Mouse (Mus musculus) left cerebral cortex, postnatal 10 days (tissue): ENCODE results near the gene Ovol3. TPM values are rescaled to one million over a fixed set of nuclear protein-coding genes. Genes with fewer than 3 reads are reported as not detected.

Experiments
- total RNA-seq, 2 experiments: library from RNA; stranded (reverse); gene quantifications; 2 replicates each; pipeline ENCODE4 v1.2.3; 2021

Gene Ovol3
- total RNA-seq, 2 experiments from 2014 or later = not detected

Other genes starting within 250 kb of the Ovol3 start
- 1 to 10 TPM; 6.3 to 7.4 TPM for gene Zfp14, start 184.3 kb downstream of the Ovol3 start, total RNA-seq
- 1 to 10 TPM; 4.6 to 4.7 TPM for gene Zfp82, start 162.8 kb downstream of the Ovol3 start, total RNA-seq
- gene Gm26920, start 145.3 kb downstream of the Ovol3 start, total RNA-seq = under 1 TPM in 1 of 2 experiments, not detected in 1; 0.73 TPM
- gene Zfp566, start 145.2 kb downstream of the Ovol3 start, total RNA-seq = 1 to 10 TPM; 5.5 to 8.3 TPM
- gene Zfp260, start 140.9 kb downstream of the Ovol3 start, total RNA-seq = 10 to 100 TPM; 53.8 to 57.4 TPM
- 10 to 100 TPM; 30.6 to 34.5 TPM for gene Zfp382, start 113.8 kb downstream of the Ovol3 start, total RNA-seq
- gene Zfp146, start 66.0 kb downstream of the Ovol3 start, total RNA-seq = 10 to 100 TPM; 43.5 to 50.7 TPM
- 1 to 10 TPM; 3.6 to 4.1 TPM for gene Cox7a1, start 51.6 kb downstream of the Ovol3 start, total RNA-seq
- 100 to 1,000 TPM; 204 TPM for gene Capns1, start 36.9 kb downstream of the Ovol3 start, total RNA-seq
- gene Polr2i, start 3.8 kb downstream of the Ovol3 start, total RNA-seq = 10 to 100 TPM; 72.1 to 73.3 TPM
- 100 to 1,000 TPM; 176 to 206 TPM for gene Tbcb, start 3.5 kb downstream of the Ovol3 start, total RNA-seq
- gene Thap8, start 44.4 kb upstream of the Ovol3 start, total RNA-seq = under 1 TPM in 1 of 2 experiments, not detected in 1; 0.51 TPM
- gene Wdr62, start 44.7 kb upstream of the Ovol3 start, total RNA-seq = 1 to 10 TPM; 2.5 to 3.5 TPM
- 100 to 1,000 TPM; 495 to 497 TPM for gene Clip3, start 56.0 kb upstream of the Ovol3 start, total RNA-seq
- gene Alkbh6, start 73.0 kb upstream of the Ovol3 start, total RNA-seq = 10 to 100 TPM; 45.9 to 47.5 TPM
- 1 to 10 TPM; 5.4 to 7.5 TPM for gene Syne4, start 79.1 kb upstream of the Ovol3 start, total RNA-seq
- under 1 TPM; 0.45 to 0.67 TPM for gene E130208F15Rik, start 86.0 kb upstream of the Ovol3 start, total RNA-seq
- gene Sdhaf1, start 88.2 kb upstream of the Ovol3 start, total RNA-seq = 1 to 10 TPM; 7.8 to 8.2 TPM
- 10 to 100 TPM; 48.1 to 48.2 TPM for gene Lrfn3, start 127.0 kb upstream of the Ovol3 start, total RNA-seq
- 10 to 100 TPM; 20.8 to 20.9 TPM for gene Tyrobp, start 178.0 kb upstream of the Ovol3 start, total RNA-seq
- 1 to 10 TPM in 1 of 2 experiments, not detected in 1; 1.1 TPM for gene Hcst, start 184.1 kb upstream of the Ovol3 start, total RNA-seq
- 1 to 10 TPM; 2.7 to 3.6 TPM for gene Nfkbid, start 186.0 kb upstream of the Ovol3 start, total RNA-seq
- gene Aplp1, start 209.8 kb upstream of the Ovol3 start, total RNA-seq = 100 to 1,000 TPM; 937 to 959 TPM
- 1 to 10 TPM; 1.2 to 4.9 TPM for gene Kirrel2, start 222.0 kb upstream of the Ovol3 start, total RNA-seq
- gene Nphs1, start 222.6 kb upstream of the Ovol3 start, total RNA-seq = under 1 TPM; 0.26 to 0.32 TPM